Mouse (Mus musculus): ENCODE results near the gene Rec8.

DNA sequence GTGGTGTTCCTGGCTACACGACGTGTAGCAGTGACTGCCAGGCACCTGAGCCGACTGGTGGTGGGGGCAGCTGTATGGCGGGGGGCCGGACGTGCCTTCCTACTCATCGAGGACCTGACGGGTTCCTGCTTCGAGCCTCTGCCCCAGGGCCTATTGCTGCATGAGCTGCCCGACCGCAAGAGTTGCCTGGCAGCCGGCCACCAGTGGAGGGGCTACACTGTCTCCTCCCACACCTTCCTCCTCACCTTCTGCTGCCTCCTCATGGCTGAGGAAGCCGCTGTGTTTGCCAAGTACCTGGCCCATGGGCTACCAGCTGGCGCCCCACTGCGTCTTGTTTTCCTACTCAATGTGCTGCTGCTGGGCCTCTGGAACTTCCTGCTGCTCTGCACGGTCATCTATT lies 41.5 kb upstream of the Rec8 start:
- TF ChIP-seq MYOG (IDR thresholded peaks at IDR 0.05; ENCODE audit: control insufficient read depth in 1 of 3, insufficient read depth in 1 of 3, insufficient read length in 2 of 3, low read depth in 2 of 3) (no peak), POLR2A (IDR thresholded peaks at IDR 0.05; ENCODE audit: insufficient read length, low read depth) (no peak)
